Mouse (Mus musculus): ENCODE results near the gene Sfmbt2. TPM values are rescaled to one million over a fixed set of nuclear protein-coding genes. Genes with fewer than 3 reads are reported as not detected.
A peak's percentile ranks its signal among the peaks of the same experiment; 100 is the strongest.

Sfmbt2 gene
- polyA plus RNA-seq, 1 experiment from 2014 or later = 2.3 TPM

DNA sequence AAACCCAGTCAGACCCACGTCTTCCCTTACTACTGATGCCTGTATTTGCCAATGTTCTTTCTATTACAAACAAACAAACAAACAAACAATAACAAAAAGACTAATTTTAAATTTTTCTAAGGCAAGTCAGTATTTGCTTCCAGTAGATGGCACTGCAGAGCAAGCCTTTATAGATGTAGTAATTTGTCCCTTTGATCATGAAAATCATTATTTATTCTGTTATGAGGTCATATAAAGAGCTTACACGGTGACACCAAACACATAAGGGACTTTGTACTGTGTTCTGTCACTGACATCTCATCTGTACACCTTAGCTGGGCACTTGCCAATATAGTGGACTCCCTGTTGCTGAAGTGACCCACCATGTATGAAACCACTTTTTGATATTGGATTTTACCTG is 4.0 kb upstream of the Sfmbt2 start:
- H3K4me2 ChIP-seq (replicated peaks; ENCODE audit: low read depth, low read length) = no peak overlapping the region
- H3K27ac ChIP-seq (ENCODE audit: low read length) = no peak overlapping the region
- H3K9me3 ChIP-seq (ENCODE audit: control insufficient read depth, low read depth, low read length) = no peaks in the 10 kb centered on the region
- no peaks in the 10 kb centered on the region for H3K4me1 ChIP-seq (ENCODE audit: control insufficient read depth, insufficient read depth, low read length)
- H3K4me3 ChIP-seq (ENCODE audit: low read depth, low read length) = no peak overlapping the region
- no peaks in the 10 kb centered on the region for H3K36me3 ChIP-seq (ENCODE audit: control insufficient read depth, insufficient read depth, low read length)
- WGBS = 25% methylated on average over 2 of the region's 2 CpGs
- H3K9ac ChIP-seq (replicated peaks; ENCODE audit: low read depth, low read length) = no peak overlapping the region
- ATAC-seq (ENCODE audit: insufficient number of reproducible peaks, insufficient read depth, low FRiP score, low read depth) = no peak
- peaks cover 21% of the 10 kb centered on the region for H3K27me3 ChIP-seq (ENCODE audit: control insufficient read depth, insufficient read depth, low read length)

DNA sequence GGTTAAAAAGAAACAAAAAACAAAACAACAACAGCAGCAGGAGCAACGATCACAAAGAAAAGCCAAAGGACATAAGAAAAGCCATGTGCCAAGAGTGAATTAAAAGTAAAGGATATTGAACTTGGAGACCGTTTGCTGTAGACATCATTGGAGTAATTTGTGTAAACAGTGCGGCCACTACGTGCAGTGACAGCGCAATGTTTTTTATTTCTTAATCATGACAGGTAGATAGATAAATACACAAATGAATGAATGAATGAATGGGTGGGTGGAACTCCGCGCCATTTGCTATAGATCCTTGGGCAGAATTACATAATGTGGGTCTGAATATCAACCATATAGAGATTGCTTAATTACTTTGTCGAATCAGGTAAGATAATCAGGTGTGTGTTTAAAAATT is 634 bp upstream of the Sfmbt2 start:
- H3K4me1 ChIP-seq (ENCODE audit: control insufficient read depth, insufficient read depth, low read length) = peaks cover 8% of the 10 kb centered on the region; the same call in 1 of the 2 replicates
- WGBS = 4% methylated on average over 8 of the region's 8 CpGs
- no peak overlapping the region for H3K4me2 ChIP-seq (replicated peaks; ENCODE audit: low read depth, low read length)
- no peak overlapping the region for H3K4me3 ChIP-seq (ENCODE audit: low read depth, low read length)
- no peak for ATAC-seq (ENCODE audit: insufficient number of reproducible peaks, insufficient read depth, low FRiP score, low read depth)
- no peak overlapping the region for H3K9ac ChIP-seq (replicated peaks; ENCODE audit: low read depth, low read length)
- H3K9me3 ChIP-seq (ENCODE audit: control insufficient read depth, low read depth, low read length) = no peaks in the 10 kb centered on the region
- peaks cover 32% of the 10 kb centered on the region for H3K27me3 ChIP-seq (ENCODE audit: control insufficient read depth, insufficient read depth, low read length)
- no peak overlapping the region for H3K27ac ChIP-seq (ENCODE audit: low read length)
- H3K36me3 ChIP-seq (ENCODE audit: control insufficient read depth, insufficient read depth, low read length) = no peaks in the 10 kb centered on the region

DNA sequence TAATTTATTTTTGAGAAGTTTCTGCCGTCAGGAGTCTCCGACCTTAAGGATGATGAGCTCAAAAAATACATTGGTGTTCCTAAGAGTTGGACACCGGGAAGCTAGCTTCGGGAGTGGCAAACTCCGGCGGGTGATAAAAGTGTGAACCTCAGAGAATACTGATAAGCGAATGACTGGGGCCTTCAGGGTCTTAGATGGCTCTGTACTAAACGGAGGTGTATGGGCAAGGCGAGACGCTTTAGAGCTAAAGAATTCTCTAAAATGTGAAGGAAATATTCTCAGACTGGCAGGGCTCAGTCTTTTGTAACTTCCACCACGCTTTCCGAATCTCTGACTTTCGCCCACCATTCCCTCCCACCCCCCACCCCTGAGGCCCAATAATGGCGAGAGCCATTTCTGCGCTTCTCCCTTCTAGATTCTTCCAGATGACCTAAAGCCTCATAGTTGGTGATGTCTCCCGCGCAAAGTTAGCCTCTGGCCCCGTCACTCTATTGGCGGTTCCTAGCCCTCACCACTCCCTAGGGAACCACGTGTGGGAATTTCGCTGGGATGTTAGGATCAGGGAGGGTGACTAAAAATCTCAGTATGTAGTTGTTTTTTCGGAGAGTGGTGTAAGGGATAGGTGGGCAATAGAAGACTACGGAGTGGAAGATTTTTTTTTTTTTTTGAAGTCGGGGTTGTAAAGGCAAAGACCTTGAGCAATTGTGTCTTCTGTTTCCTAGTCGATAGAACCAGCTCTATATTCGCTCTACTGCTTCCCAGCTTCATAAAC is 563 bp downstream of the Sfmbt2 start:
- no peak overlapping the region for H3K27ac ChIP-seq (ENCODE audit: low read length)
- no peak overlapping the region for H3K4me2 ChIP-seq (replicated peaks; ENCODE audit: low read depth, low read length)
- peaks cover 38% of the 10 kb centered on the region for H3K27me3 ChIP-seq (ENCODE audit: control insufficient read depth, insufficient read depth, low read length)
- peaks cover 11% of the 10 kb centered on the region for H3K4me1 ChIP-seq (ENCODE audit: control insufficient read depth, insufficient read depth, low read length)
- H3K36me3 ChIP-seq (ENCODE audit: control insufficient read depth, insufficient read depth, low read length) = no peaks in the 10 kb centered on the region
- 0 out of 2 replicates have a peak overlapping the region, but pooled peaks have one; percentile 1 for H3K4me3 ChIP-seq (ENCODE audit: low read depth, low read length)
- H3K9ac ChIP-seq (replicated peaks; ENCODE audit: low read depth, low read length) = no peak overlapping the region
- 3% methylated on average over 26 of the region's 26 CpGs for WGBS
- ATAC-seq (ENCODE audit: insufficient number of reproducible peaks, insufficient read depth, low FRiP score, low read depth) = no peak
- no peaks in the 10 kb centered on the region for H3K9me3 ChIP-seq (ENCODE audit: control insufficient read depth, low read depth, low read length)

DNA sequence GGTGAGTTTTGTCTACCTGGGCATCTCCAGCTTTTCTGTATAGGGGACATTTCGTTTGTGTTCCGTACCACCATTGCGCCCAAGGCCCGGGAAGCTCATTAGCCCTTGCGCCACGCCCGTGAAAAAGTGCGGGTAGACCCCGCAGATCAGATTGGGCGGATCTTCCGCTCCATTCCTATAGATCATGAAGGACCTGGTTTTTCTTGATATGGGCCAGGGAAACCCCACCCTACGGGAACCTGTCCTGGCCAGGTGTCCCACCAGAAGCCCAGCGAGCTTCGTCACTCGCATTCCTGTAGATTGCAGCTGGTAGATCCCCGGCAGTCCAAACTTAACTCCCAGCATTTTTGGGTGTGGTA is 1.1 kb downstream of the Sfmbt2 start:
- peaks cover 11% of the 10 kb centered on the region for H3K4me1 ChIP-seq (ENCODE audit: control insufficient read depth, insufficient read depth, low read length)
- no peak for ATAC-seq (ENCODE audit: insufficient number of reproducible peaks, insufficient read depth, low FRiP score, low read depth)
- H3K36me3 ChIP-seq (ENCODE audit: control insufficient read depth, insufficient read depth, low read length) = no peaks in the 10 kb centered on the region
- H3K27ac ChIP-seq (ENCODE audit: low read length) = no peak overlapping the region
- H3K27me3 ChIP-seq (ENCODE audit: control insufficient read depth, insufficient read depth, low read length) = peaks cover 42% of the 10 kb centered on the region
- no peak overlapping the region for H3K9ac ChIP-seq (replicated peaks; ENCODE audit: low read depth, low read length)
- H3K4me2 ChIP-seq (replicated peaks; ENCODE audit: low read depth, low read length) = no peak overlapping the region
- 3% methylated on average over 16 of the region's 16 CpGs for WGBS
- no peaks in the 10 kb centered on the region for H3K9me3 ChIP-seq (ENCODE audit: control insufficient read depth, low read depth, low read length)
- H3K4me3 ChIP-seq (ENCODE audit: low read depth, low read length) = no peak overlapping the region

DNA sequence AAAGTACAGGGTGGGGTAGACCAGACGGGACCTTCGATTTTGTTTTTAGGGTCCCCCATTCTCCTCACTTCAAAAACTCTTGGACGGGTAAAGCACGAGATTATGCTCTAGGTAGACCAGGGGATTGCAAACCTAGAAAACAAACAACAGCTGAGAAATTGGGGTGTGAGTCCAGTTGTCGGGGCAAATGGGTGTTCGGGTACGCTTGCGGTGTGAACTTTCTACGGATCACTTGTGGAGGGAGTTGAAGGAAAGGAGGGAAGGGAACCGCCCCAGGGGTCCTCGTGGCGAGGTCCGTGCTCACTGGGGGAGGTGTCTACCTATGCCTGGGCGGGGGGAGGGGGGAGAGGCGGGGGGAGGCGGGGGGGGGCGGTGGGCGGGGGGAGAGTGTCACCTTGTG is 1.6 kb downstream of the Sfmbt2 start:
- H3K27ac ChIP-seq (ENCODE audit: low read length) = no peak overlapping the region
- H3K4me2 ChIP-seq (replicated peaks; ENCODE audit: low read depth, low read length) = peak overlapping the region; percentile 96
- peak overlapping the region; percentile 50 for H3K4me3 ChIP-seq (ENCODE audit: low read depth, low read length)
- no peaks in the 10 kb centered on the region for H3K9me3 ChIP-seq (ENCODE audit: control insufficient read depth, low read depth, low read length)
- peaks cover 40% of the 10 kb centered on the region for H3K27me3 ChIP-seq (ENCODE audit: control insufficient read depth, insufficient read depth, low read length)
- WGBS = under 1% methylated on average over 9 of the region's 18 CpGs
- ATAC-seq (ENCODE audit: insufficient number of reproducible peaks, insufficient read depth, low FRiP score, low read depth) = 0 out of 2 replicates have a peak, but pooled peaks have one; percentile 6
- H3K36me3 ChIP-seq (ENCODE audit: control insufficient read depth, insufficient read depth, low read length) = no peaks in the 10 kb centered on the region
- no peak overlapping the region for H3K9ac ChIP-seq (replicated peaks; ENCODE audit: low read depth, low read length)
- peaks cover 11% of the 10 kb centered on the region for H3K4me1 ChIP-seq (ENCODE audit: control insufficient read depth, insufficient read depth, low read length)

DNA sequence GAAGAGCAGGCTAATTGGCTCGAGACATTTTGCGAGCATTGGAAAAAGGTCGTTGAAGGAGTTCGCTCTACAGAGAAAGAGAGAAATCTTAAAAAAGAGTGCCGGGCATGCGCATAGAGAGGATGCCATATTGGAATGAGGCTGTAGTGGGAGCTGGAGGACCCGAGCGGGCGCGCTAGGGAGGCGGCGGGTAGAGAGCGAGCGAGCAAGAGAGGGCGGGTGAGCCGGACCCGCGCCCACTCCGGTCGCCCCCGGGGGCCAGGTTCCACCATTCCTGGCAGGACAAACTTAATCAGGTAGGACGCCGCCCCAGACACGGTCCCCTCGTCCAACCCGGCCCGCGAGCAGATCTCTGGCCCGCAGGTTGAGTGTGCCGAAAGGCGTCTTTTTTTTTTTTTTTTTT is 2.0 kb downstream of the Sfmbt2 start:
- Histone ChIP-seq H3K27ac (ENCODE audit: low read length) (no peak overlapping the region), H3K4me2 (replicated peaks; ENCODE audit: low read depth, low read length) (peak overlapping the region; percentile 96), H3K4me1 (ENCODE audit: control insufficient read depth, insufficient read depth, low read length) (peaks cover 11% of the 10 kb centered on the region), H3K36me3 (ENCODE audit: control insufficient read depth, insufficient read depth, low read length) (no peaks in the 10 kb centered on the region), H3K27me3 (ENCODE audit: control insufficient read depth, insufficient read depth, low read length) (peaks cover 36% of the 10 kb centered on the region), H3K9ac (replicated peaks; ENCODE audit: low read depth, low read length) (no peak overlapping the region), H3K4me3 (ENCODE audit: low read depth, low read length) (peak overlapping the region; percentile 50), H3K9me3 (ENCODE audit: control insufficient read depth, low read depth, low read length) (no peaks in the 10 kb centered on the region)
- peak; percentile 86 for ATAC-seq (ENCODE audit: insufficient number of reproducible peaks, insufficient read depth, low FRiP score, low read depth)
- under 1% methylated on average over 30 of the region's 31 CpGs for WGBS

DNA sequence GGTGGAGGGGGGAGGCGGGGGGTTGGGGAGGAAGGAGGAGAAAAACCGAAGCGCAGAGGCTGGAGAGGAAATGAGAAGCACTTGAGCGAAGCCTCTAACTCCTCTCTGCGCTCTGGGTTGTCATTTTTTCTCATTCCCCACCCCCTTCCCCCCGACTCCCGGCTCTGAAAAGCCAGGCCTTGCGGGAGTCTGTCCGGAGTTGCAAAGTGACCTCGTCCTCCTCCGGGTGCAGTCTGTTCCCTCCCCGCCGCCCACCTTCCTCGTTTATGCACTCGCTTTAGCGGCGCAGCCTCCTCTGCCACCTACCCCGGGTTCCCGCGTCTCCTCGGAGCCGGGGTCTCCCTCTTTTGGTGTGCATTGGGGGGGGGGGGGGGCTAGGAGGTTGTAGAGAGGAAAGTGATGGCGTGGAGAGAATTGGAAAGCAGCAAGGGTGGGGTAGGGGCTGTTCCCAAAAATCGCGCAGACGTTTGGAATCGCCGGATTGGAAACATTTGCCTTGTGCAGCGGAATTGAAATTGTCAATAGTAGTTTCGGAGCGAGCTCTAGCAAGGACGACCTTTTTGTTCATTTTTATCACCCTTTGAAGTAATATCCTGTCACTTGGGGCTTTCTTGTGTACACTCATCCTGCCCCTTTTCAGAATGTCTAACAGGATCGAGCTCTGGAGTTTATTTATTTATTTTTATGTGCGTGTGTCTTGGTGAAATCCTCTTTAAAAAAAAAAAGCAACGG is 2.6 kb downstream of the Sfmbt2 start:
- peak overlapping the region; percentile 18; the same call in 1 of the 2 replicates for H3K9ac ChIP-seq (replicated peaks; ENCODE audit: low read depth, low read length)
- peak overlapping the region; percentile 50 for H3K4me3 ChIP-seq (ENCODE audit: low read depth, low read length)
- no peaks in the 10 kb centered on the region for H3K36me3 ChIP-seq (ENCODE audit: control insufficient read depth, insufficient read depth, low read length)
- H3K27ac ChIP-seq (ENCODE audit: low read length) = peak overlapping the region; percentile 33; the same call in 1 of the 2 replicates
- H3K4me1 ChIP-seq (ENCODE audit: control insufficient read depth, insufficient read depth, low read length) = peaks cover 11% of the 10 kb centered on the region
- peaks cover 36% of the 10 kb centered on the region for H3K27me3 ChIP-seq (ENCODE audit: control insufficient read depth, insufficient read depth, low read length)
- WGBS = under 1% methylated on average over 35 of the region's 35 CpGs
- no peaks in the 10 kb centered on the region for H3K9me3 ChIP-seq (ENCODE audit: control insufficient read depth, low read depth, low read length)
- H3K4me2 ChIP-seq (replicated peaks; ENCODE audit: low read depth, low read length) = peak overlapping the region; percentile 96
- peak; percentile 29; the same call in 1 of the 2 replicates for ATAC-seq (ENCODE audit: insufficient number of reproducible peaks, insufficient read depth, low FRiP score, low read depth)

DNA sequence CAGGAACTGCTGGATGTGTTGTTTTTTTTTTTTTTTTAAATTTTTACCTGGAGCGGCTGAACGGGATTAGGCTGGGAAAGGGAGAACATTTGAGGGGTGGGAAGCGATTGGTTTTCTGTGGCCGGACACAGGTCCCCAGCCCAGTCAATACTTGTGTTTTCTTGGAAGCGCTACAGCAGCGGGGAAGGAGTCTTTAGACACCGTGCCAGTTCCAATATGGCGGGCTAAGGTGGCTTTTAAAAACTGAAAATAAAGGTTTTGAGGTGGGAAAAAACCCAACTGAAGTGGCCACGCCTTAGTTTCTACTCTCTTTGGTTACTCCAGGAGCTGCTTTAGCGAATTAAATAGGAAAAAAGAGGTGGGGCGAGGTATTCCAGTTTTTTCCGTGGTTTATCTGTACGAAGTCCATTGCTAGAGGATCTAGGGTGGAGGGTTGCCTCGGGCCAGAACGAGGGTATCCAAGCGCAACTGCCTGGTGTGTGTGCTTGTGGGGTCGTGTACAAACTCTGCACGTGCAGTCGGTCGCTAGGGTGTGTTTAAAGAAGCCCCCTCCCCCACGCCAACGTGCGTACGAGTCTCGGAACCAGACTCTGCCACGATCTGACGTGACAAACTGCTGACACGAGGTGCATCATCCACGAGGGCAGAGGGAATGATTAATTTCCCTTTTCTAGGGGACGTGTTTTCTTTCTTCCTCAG is 3.3 kb downstream of the Sfmbt2 start:
- H3K36me3 ChIP-seq (ENCODE audit: control insufficient read depth, insufficient read depth, low read length) = no peaks in the 10 kb centered on the region
- H3K4me3 ChIP-seq (ENCODE audit: low read depth, low read length) = peak overlapping the region; percentile 50
- H3K4me2 ChIP-seq (replicated peaks; ENCODE audit: low read depth, low read length) = peak overlapping the region; percentile 96
- H3K27ac ChIP-seq (ENCODE audit: low read length) = no peak overlapping the region
- H3K27me3 ChIP-seq (ENCODE audit: control insufficient read depth, insufficient read depth, low read length) = peaks cover 36% of the 10 kb centered on the region
- H3K4me1 ChIP-seq (ENCODE audit: control insufficient read depth, insufficient read depth, low read length) = peaks cover 11% of the 10 kb centered on the region
- under 1% methylated on average over 30 of the region's 30 CpGs for WGBS
- ATAC-seq (ENCODE audit: insufficient number of reproducible peaks, insufficient read depth, low FRiP score, low read depth) = no peak
- no peaks in the 10 kb centered on the region for H3K9me3 ChIP-seq (ENCODE audit: control insufficient read depth, low read depth, low read length)
- H3K9ac ChIP-seq (replicated peaks; ENCODE audit: low read depth, low read length) = 0 out of 2 replicates have a peak overlapping the region, but pooled peaks have one; percentile 10

Measured in stomach, embryonic 14.5 days (tissue).